Mouse (Mus musculus) urinary bladder, adult 2 months (tissue): ENCODE measurements around the gene Nol11. TPM values are rescaled to one million over a fixed set of nuclear protein-coding genes. Genes with fewer than 3 reads are reported as not detected.

Experiments used
- polyA plus RNA-seq: library from polyadenylated mRNA; depleted of rRNA; stranded (reverse); fragments of >200 nt; gene quantifications from 2 replicates; pipeline ENCODE4 v1.2.3, GENCODE M21; 2012; rRNA removed

The Nol11 gene
- polyA plus RNA-seq, 1 experiment, result 19.5 TPM

Other genes starting within 250 kb of the Nol11 start
- 30.8 and 37.6 TPM in 2 replicates for gene Kpna2, start 189.8 kb downstream of the Nol11 start, polyA plus RNA-seq
- gene 1810010H24Rik, start 163.7 kb downstream of the Nol11 start, polyA plus RNA-seq, result 3.5 and 4.3 TPM in 2 replicates
- 23.2 and 36.2 TPM in 2 replicates for gene Bptf, start 57.3 kb downstream of the Nol11 start, polyA plus RNA-seq